Mouse (Mus musculus): ENCODE data around the gene Ankrd6.
A peak's percentile ranks its signal among the peaks of the same experiment; 100 is the strongest.

Gene Ankrd6

GRCm38 (mm10) chr4:32950356-32951034 is at the start of gene Ankrd6:
TSS of gene Ankrd6 (minus strand) at chr4:32950841.
- DNase-seq (ENCODE audit: low read depth) = peak; percentile 83

- no peak for DNase-seq (ENCODE audit: low read depth)
Observed at GRCm38 (mm10) chr4:32998996-32999395, 48.4 kb upstream of the Ankrd6 start.

DNA sequence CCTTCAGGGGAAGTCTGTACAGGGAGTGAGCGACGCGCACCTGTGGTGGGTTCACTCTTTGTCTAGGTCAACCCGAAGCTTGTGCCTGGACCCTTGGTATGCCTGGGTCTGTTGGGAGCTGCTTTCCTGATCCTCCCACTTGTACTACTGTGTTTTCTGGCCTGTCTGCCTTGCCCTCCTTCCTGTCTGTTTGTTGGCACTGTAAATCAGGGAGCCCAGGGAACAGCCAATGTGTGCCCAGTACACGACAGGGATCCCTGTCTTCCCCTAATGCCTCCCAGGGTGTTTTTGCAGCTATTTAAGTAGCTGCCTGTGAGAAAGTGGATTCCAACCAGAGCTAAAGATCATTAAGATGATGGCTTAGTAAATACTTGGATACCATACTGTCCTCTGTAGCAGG is 46.9 kb upstream of the Ankrd6 start:
- no peak for DNase-seq (ENCODE audit: low read depth)

GRCm38 (mm10) chr4:32996083-32996482 is 45.4 kb upstream of the Ankrd6 start:
- no peak for DNase-seq (ENCODE audit: low read depth)

GRCm38 (mm10) chr4:32994168-32994567 is 43.5 kb upstream of the Ankrd6 start:
- DNase-seq (ENCODE audit: low read depth) = no peak

DNA sequence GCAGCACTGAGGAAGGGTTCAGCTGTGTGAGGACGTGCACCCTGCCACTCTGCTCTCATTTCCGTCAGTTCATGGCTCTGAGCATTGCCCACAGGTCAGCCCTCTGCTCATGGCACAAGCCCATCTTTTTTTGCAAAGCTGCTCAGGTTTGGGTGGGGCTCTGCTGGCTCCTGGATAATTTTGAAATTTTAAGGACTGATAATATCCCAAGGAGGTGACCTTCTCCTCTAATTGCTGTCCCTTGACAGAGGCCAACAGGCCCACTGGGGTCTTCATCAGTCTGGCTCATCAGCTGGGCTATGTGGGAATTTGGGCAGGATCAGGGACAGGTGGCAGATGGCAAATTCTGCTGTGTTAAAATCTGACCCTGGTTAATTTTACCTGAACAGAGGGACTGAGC is 38.7 kb upstream of the Ankrd6 start:
- DNase-seq (ENCODE audit: low read depth) = no peak

DNA sequence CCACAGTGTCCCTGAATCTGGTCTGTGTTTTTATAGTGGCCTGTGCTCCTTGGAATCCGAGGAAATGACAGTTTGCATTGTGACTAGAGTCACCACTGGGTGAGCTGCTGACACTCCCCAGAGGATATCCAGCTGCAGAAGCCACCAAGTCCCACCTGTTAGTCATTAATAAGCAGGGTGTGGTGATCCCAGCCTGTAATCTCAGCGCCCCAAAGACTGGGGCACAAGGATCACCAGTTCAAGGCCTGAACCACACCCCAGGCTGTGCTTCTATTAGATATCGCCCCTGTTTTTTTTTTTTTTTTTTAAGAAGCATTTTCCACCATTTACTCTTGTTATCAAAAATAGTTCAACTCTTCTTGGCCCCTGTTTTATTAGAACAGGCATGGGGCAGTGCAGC is 36.4 kb upstream of the Ankrd6 start:
- DNase-seq (ENCODE audit: low read depth) = no peak

GRCm38 (mm10) chr4:32985684-32986083 is 35.0 kb upstream of the Ankrd6 start:
- no peak for DNase-seq (ENCODE audit: low read depth)

DNA sequence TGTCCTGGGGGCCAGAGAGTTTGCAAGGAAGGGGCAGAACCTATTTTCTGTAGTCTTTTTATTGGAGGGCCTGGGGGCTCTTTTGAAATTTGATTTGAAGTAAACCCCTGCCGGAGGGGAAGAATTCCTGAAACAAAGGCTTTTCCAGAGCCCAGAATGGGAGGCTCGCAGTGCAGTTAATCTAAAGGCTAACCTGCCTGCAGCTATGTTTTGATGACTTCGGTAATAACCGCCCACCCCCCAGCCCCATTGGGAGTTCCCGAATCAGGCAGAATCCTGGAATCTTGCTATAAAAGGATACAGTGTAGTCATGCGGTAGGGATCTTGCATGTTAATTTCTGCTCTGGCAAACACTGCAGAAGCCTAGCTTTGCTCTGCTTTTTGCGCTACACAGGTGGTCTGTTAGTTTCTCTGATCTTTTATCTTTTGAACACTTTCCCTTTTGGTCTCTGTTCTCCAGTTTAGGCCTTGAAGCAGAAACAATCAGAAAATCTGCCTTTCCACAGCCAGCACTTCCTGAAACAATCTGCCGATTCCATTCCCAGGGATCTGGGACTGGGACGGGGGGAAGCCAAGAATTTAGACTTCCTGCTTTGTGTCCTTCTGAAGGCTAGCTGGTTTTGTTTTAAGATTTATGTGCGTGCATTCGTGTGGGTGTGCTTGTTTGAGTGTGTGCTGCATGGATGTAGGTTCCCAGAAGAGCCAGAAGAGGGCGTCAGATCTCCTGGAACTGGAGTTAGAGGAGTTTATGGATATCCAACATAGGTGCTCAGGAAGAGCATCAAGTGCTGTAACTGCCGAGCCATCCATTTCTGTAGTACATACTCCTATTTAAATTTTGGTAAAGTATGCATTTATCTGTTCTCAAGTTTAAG is 34.4 kb upstream of the Ankrd6 start:
- DNase-seq (ENCODE audit: low read depth) = no peak

DNA sequence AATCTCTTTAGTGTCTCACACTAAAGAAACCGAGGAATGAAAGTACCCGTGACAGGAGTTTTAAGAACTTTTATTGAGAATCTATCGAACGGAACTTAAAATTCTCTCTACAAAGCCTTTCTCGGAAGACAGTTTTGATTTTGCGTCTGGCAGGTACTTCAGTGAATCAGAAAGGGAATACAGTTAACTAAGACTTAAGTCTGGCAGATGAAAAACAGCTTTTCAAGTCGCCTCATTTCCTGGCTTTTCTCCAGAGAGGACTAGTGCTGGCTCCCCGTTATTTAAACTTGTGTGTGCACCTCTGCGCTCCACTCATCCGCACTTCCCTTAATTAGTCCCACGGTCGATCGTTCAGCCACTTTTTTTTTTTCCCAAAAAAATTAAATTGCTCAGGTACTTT is 33.6 kb upstream of the Ankrd6 start:
- DNase-seq (ENCODE audit: low read depth) = no peak

- DNase-seq (ENCODE audit: low read depth) = peak; percentile 31
Observed at GRCm38 (mm10) chr4:32983176-32984155, 32.8 kb upstream of the Ankrd6 start.

- DNase-seq (ENCODE audit: low read depth) = no peak
Observed at GRCm38 (mm10) chr4:32982716-32983175, 32.1 kb upstream of the Ankrd6 start, which contains the start of gene Rragd. TSS of gene Rragd (plus strand) at chr4:32983037.

DNA sequence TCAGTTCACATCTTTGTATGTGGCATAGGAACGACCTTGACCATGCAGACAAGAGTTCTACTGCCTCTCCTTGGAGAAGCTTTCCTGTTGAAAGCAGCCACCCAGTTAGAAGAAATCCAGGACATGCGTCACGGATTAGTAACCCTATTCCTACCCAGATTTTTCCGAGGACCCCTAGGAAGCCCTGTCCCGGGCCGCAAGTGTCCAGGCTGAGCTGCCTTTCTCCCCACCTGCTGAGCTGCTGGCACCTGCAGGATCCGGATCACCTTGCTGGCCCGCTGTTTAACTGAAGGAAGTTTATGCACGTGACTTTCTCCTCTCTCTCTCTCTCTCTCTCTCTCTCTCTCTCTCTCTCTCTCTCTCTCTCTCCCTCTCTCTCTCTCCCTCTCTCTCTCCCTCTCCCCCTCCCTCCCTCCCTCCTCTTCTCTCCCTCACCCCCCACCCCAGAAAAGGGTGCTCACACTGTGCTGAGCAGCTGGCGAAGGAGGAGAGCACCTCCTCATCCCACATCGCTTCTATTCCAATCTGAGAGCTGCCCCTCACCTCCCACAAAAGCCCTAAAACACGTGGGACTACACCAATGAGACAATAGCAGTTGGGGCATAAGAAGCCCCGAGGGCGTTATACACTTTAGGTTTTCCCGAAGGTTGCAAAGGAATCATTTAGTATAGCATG is 31.5 kb upstream of the Ankrd6 start:
- no peak for DNase-seq (ENCODE audit: low read depth)

GRCm38 (mm10) chr4:32981617-32982016 is 31.0 kb upstream of the Ankrd6 start:
- no peak for DNase-seq (ENCODE audit: low read depth)

- DNase-seq (ENCODE audit: low read depth) = no peak
Observed at GRCm38 (mm10) chr4:32980061-32980460, 29.4 kb upstream of the Ankrd6 start.

DNA sequence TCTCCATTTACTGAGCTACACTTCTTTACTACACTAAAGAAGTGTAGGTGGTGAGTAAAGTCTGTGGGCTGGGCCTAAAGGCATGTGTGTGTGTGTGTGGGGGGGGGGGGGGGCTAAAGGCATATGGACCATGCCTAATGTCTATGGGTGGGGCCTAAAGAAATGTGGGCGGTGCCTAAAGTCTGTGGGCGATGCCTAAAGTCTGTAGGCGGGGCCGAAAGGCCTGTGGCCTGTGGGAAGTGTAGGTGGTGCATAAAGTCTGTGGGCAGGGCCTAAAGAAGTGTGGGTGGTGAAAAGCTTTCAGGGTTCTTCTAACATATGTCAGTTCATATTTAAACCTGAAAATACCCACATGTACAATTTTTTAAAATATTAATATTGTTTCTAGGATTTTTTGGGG is 26.7 kb upstream of the Ankrd6 start:
- DNase-seq (ENCODE audit: low read depth) = no peak

DNA sequence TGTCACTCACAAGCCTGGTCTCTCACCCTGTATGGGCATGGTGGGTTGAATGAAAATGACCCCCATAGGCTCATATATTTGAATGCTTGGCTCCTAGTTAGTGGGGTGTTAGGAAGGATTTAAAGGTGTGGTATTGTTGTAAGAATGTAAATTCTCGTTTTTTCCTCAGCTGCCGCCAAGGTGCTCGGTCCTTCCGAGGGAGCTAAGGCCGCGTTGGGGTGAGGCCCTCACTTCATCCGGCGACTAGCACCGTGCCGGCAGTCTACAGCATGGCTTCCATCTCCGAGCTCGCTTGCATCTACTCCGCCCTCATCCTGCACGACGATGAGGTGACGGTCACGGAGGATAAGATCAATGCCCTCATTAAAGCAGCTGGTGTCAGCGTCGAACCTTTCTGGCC is 14.0 kb upstream of the Ankrd6 start:
- peak; percentile 50 for DNase-seq (ENCODE audit: low read depth)

DNA sequence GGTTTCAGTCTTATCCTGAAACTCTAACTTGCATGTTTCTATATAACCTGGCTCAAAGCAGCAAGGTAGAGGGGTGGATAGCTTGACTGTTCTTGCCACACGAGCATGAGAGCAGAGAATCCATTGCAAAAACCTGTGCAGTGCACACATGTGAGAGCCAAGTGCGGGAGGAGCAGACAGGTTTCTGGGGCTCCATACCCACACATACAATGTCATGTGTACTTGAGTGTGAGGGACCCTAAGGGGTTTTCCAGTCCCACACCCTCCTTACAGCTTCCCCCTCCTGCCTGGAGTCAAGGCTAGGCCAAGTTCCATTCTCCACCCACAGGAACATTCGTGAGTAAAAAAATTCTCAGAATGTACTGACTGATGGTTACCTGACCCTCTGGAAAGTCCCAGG is 10.8 kb upstream of the Ankrd6 start:
- no peak for DNase-seq (ENCODE audit: low read depth)

- DNase-seq (ENCODE audit: low read depth) = no peak
Observed at GRCm38 (mm10) chr4:32956423-32956822, 5.8 kb upstream of the Ankrd6 start.

- DNase-seq (ENCODE audit: low read depth) = no peak
Observed at GRCm38 (mm10) chr4:32952681-32953080, 2.0 kb upstream of the Ankrd6 start.
